ENCODE assay signal across 8 mouse cellular contexts in the genomic region with DNA sequence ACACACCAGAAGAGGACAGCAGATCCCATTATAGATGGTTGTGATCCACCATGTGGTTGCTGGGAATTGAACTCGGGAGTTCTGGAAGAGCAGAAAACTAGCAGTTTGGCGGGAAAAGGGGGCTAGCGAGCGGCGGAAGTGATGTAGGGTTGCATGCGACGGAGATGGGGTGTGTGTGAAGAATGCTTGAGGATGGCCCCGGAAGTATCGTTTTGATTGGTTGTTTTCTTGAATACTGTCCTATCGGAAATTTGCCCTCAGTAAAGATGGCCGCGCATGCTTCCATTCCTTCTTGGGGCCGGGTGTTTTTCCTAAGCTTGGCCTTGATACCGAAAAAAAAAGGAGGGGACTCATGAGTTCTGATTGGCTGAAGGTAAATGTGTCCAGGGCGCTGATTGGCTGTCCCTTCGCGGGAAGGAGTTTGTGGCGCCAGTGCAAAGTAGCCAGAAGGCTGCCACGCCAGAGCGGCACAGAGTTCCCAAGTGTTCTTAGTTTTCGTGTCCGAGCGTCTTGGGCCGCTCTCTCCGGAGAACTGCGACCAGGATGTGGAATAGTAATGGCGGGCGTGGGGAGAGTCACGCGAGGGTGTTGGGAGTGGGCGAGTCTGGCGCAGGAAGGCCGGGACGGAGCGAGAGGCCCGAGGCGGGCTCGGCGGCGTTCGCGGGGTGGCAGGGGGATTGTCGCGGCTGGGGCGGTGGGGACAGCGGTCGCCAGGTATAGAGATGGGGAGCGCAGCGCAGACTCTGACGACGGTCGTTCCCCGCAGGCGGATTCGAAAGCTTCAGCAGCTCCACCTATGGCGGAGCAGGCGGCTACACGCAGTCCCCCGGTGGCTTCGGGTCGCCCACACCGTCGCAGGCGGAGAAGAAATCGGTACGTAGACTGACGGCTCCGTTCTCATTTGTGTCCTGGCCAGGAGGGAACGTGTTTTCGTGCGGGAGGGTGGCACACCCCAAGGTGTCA. TPM values are rescaled to one million over a fixed set of nuclear protein-coding genes. Genes with fewer than 3 reads are reported as not detected.
DNase-seq lines count a peak whose midpoint lies in the region; ATAC-seq and TF ChIP-seq lines count a peak whose summit lies in the region.

Gene Rpa2 (plus strand): TSS at position 419 of the 963 bp plus-strand sequence.

- peaks cover 9% of the 10 kb centered on the region for H3K4me1 ChIP-seq in embryonic facial prominence, embryonic 13.5 days
- H3K4me1 ChIP-seq in kidney, adult 2 months (ENCODE audit: control insufficient read depth, insufficient read depth, low read length), result no peaks in the 10 kb centered on the region; the same call in 1 of the 2 replicates
- H3K4me1 ChIP-seq in limb, embryonic 12.5 days (replicated peaks), result peaks cover 9% of the 10 kb centered on the region
- H3K4me1 ChIP-seq in midbrain, embryonic 15.5 days, result peaks cover 10% of the 10 kb centered on the region
- H3K4me1 ChIP-seq in spleen, adult 2 months (ENCODE audit: control insufficient read depth, insufficient read depth, insufficient read length), result no peaks in the 10 kb centered on the region

- H3K4me2 ChIP-seq in embryonic facial prominence, embryonic 13.5 days, result peak within 1 kb of the TSS; percentile 75
- H3K4me2 ChIP-seq in limb, embryonic 12.5 days, result peak within 1 kb of the TSS; percentile 80
- H3K4me2 ChIP-seq in midbrain, embryonic 15.5 days, result peak within 1 kb of the TSS; percentile 91

- H3K27ac ChIP-seq in embryonic facial prominence, embryonic 13.5 days, result peak within 1 kb of the TSS; percentile 55; the same call in 1 of the 2 replicates
- H3K27ac ChIP-seq in kidney, adult 2 months (ENCODE audit: insufficient read depth, low read depth, low read length), result no peak within 1 kb of the TSS
- H3K27ac ChIP-seq in limb, embryonic 12.5 days, result peak within 1 kb of the TSS; percentile 84
- H3K27ac ChIP-seq in midbrain, embryonic 15.5 days, result 0 out of 2 replicates have a peak within 1 kb of the TSS, but pooled peaks have one; percentile 46
- peak within 1 kb of the TSS; percentile 75 for H3K27ac ChIP-seq in spleen, adult 2 months (ENCODE audit: insufficient read depth, low read length)

- no peak for TF ChIP-seq CTCF in kidney, adult 2 months (conservative IDR thresholded peaks at IDR 0.05; ENCODE audit: insufficient read depth, insufficient read length, low read depth, low read length)
- no peak for TF ChIP-seq CTCF in spleen, adult 2 months (IDR thresholded peaks at IDR 0.05; ENCODE audit: extremely low read depth, insufficient read depth, insufficient read length, insufficient replicate concordance)

- H3K27me3 ChIP-seq in embryonic facial prominence, embryonic 13.5 days, result no peaks in the 10 kb centered on the region
- no peaks in the 10 kb centered on the region for H3K27me3 ChIP-seq in kidney, adult 2 months (replicated peaks; ENCODE audit: control insufficient read depth, insufficient read depth, low read length)
- no peaks in the 10 kb centered on the region for H3K27me3 ChIP-seq in limb, embryonic 12.5 days
- H3K27me3 ChIP-seq in midbrain, embryonic 15.5 days (replicated peaks), result no peaks in the 10 kb centered on the region
- no peaks in the 10 kb centered on the region for H3K27me3 ChIP-seq in spleen, adult 2 months (ENCODE audit: control insufficient read depth, insufficient read depth, low read length)

- WGBS in embryonic facial prominence, embryonic 13.5 days, result under 1% methylated on average over 71 of the region's 71 CpGs
- under 1% methylated on average over 71 of the region's 71 CpGs for WGBS in kidney, adult 2 months
- WGBS in limb, embryonic 12.5 days, result under 1% methylated on average over 71 of the region's 71 CpGs
- under 1% methylated on average over 69 of the region's 71 CpGs for WGBS in midbrain, embryonic 15.5 days
- under 1% methylated on average over 71 of the region's 71 CpGs for WGBS in spleen, adult 2 months

- peak; percentile 88 for DNase-seq in 3134 (ENCODE audit: extremely low read depth, insufficient read length, low spot score)
- DNase-seq in adrenal gland, postnatal 36 days, result peak; percentile 96 to 97
- DNase-seq in heart, adult 18-20 months, result peak; percentile 99 to 100
- peak; percentile 100 for DNase-seq in kidney, adult 2 months
- DNase-seq in spleen, adult 2 months (ENCODE audit: low read depth in 1 of 2, low spot score in 2 of 2), result peak; percentile 98 to 100

- no peaks in the 10 kb centered on the region for H3K9me3 ChIP-seq in embryonic facial prominence, embryonic 13.5 days
- no peaks in the 10 kb centered on the region for H3K9me3 ChIP-seq in limb, embryonic 12.5 days
- no peaks in the 10 kb centered on the region for H3K9me3 ChIP-seq in midbrain, embryonic 15.5 days

- H3K4me3 ChIP-seq in embryonic facial prominence, embryonic 13.5 days, result peak within 1 kb of the TSS; percentile 85
- H3K4me3 ChIP-seq in kidney, adult 2 months (ENCODE audit: insufficient read depth, low read depth, low read length), result peak within 1 kb of the TSS; percentile 79
- H3K4me3 ChIP-seq in limb, embryonic 12.5 days (replicated peaks), result peak within 1 kb of the TSS; percentile 89
- H3K4me3 ChIP-seq in midbrain, embryonic 15.5 days, result peak within 1 kb of the TSS; percentile 72
- H3K4me3 ChIP-seq in spleen, adult 2 months (ENCODE audit: extremely low read depth, insufficient read depth, insufficient read length), result peak within 1 kb of the TSS; percentile 89

- peaks cover 32% of the 10 kb centered on the region for H3K36me3 ChIP-seq in embryonic facial prominence, embryonic 13.5 days
- no peaks in the 10 kb centered on the region for H3K36me3 ChIP-seq in kidney, adult 2 months (ENCODE audit: control insufficient read depth, insufficient read depth, low read length)
- H3K36me3 ChIP-seq in limb, embryonic 12.5 days, result peaks cover 32% of the 10 kb centered on the region
- peaks cover 10% of the 10 kb centered on the region; the same call in 1 of the 2 replicates for H3K36me3 ChIP-seq in midbrain, embryonic 15.5 days (replicated peaks)
- H3K36me3 ChIP-seq in spleen, adult 2 months (ENCODE audit: control insufficient read depth, insufficient read depth, low read length), result peaks cover 12% of the 10 kb centered on the region

- ATAC-seq in embryonic facial prominence, embryonic 13.5 days (ENCODE audit: insufficient number of reproducible peaks, insufficient read depth, low FRiP score, low TSS enrichment, low read depth), result peak; percentile 94
- peak; percentile 95 for ATAC-seq in limb, embryonic 12.5 days (ENCODE audit: insufficient number of reproducible peaks, insufficient read depth, low FRiP score, low TSS enrichment, low read depth)
- ATAC-seq in midbrain, embryonic 15.5 days (replicated peaks), result peak; percentile 98

- peak within 1 kb of the TSS; percentile 84 for H3K9ac ChIP-seq in embryonic facial prominence, embryonic 13.5 days
- peak within 1 kb of the TSS; percentile 83 for H3K9ac ChIP-seq in limb, embryonic 12.5 days (replicated peaks)
- H3K9ac ChIP-seq in midbrain, embryonic 15.5 days, result peak within 1 kb of the TSS; percentile 38

- no peak for TF ChIP-seq POLR2A in kidney, adult 2 months (IDR thresholded peaks at IDR 0.05; ENCODE audit: low read depth, low read length)
- TF ChIP-seq POLR2A in spleen, adult 2 months (IDR thresholded peaks at IDR 0.05; ENCODE audit: low read depth, low read length), result no peak

RNA-seq across cellular contexts. Expression of gene Rpa2, which starts in this region (rescaled TPM):
- total RNA-seq in adrenal gland, postnatal 36 days (2021), result 10 to 100 TPM; 10.8 to 13.6 TPM
- 120 and 127 TPM in 2 replicates for polyA plus RNA-seq in embryonic facial prominence, embryonic 13.5 days (2015; fragmentation: Nextera tagmentation; extraction: Ambion mirVana)
- total RNA-seq in heart, adult 18-20 months (2021), result 10 to 100 TPM; 11.8 to 14.1 TPM
- polyA plus RNA-seq in kidney, adult 2 months (2012; rRNA removed), result 10.7 and 11.9 TPM in 2 replicates
- polyA plus RNA-seq in limb, embryonic 12.5 days (2016; fragmentation: Nextera tagmentation; extraction: Ambion mirVana), result 146 and 156 TPM in 2 replicates
- polyA plus RNA-seq in midbrain, embryonic 15.5 days (2015; fragmentation: Nextera tagmentation; extraction: Ambion mirVana), result 32.9 and 34.5 TPM in 2 replicates
- 15.4 and 19.9 TPM in 2 replicates for polyA plus RNA-seq in spleen, adult 2 months (2012; rRNA removed)
